In the genomic region with DNA sequence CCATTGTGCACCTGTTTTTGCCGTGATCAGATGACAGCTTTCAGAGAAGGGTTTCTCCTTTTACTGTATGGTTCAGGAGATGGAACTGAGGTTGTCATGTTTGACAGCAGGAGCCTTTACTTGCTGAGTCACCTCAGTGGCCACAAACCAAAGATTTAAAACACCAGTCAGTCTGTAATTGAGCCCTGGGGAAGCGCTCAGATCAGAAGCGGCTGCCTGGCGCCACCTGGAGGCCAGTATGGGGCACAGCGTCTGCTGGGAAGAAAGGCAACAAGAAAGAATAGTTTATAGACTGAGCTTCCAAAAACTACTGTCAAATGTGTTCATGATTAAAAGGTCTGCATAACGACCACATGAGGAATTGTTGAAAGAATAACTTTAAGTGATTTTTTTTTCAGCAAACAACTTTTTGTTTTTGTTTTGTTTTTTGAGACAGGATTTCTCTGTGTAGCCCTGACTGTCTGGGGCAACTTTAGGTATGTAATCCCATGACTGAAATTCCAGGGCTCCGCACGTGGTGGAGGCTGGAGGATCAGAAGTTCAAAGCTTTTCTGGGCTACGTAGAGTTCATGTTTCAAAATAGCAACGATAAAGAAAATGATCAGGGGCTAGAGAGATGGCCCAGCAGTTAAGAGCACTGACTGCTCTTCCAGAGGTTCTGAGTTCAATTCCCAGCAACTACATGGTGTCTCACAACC, we compare ENCODE assay signal across 9 mouse cellular contexts. TPM values are rescaled to one million over a fixed set of nuclear protein-coding genes. Genes with fewer than 3 reads are reported as not detected.
DNase-seq lines count a peak whose midpoint lies in the region; ATAC-seq and TF ChIP-seq lines count a peak whose summit lies in the region.
"Had no signal": no experiment of that assay in that cellular context is flagged by ENCODE, and none has a peak within 500 bp of the region (broad histone marks: within the 10 kb centered on the region; RNA-seq: fewer than 3 reads in every experiment).

No protein-coding gene starts in this region.

- H3K9me3 ChIP-seq in kidney, embryonic 15.5 days (replicated peaks): no peaks in the 10 kb centered on the region

- no peak for ATAC-seq in kidney, embryonic 15.5 days (replicated peaks; ENCODE audit: low FRiP score)

- H3K27me3 ChIP-seq in kidney, embryonic 15.5 days: no peaks in the 10 kb centered on the region

- peak; percentile 81 for DNase-seq in kidney, adult 9 months
- peak; percentile 76 for DNase-seq in Muller cell, postnatal 12 days (ENCODE audit: inconsistent ontology term)
- peak; percentile 67 for DNase-seq in cerebellum, adult 9-11 months
- DNase-seq in gastrocnemius, postnatal 36 days: peak; percentile 68 to 73
- peak; percentile 56 to 64 for DNase-seq in left cerebral cortex, postnatal 36 days (ENCODE audit: low spot score in 2 of 2)
- peak; percentile 76 for DNase-seq in thymus, postnatal 25 days

- no peak overlapping the region for H3K27ac ChIP-seq in kidney, embryonic 15.5 days
- H3K27ac ChIP-seq in olfactory bulb, adult 2 months (ENCODE audit: insufficient read depth, low read depth, low read length): no peak overlapping the region

- H3K9ac ChIP-seq in kidney, embryonic 15.5 days: no peak overlapping the region

- peaks cover 10% of the 10 kb centered on the region; the same call in 1 of the 2 replicates for H3K4me1 ChIP-seq in kidney, embryonic 15.5 days
- H3K4me1 ChIP-seq in olfactory bulb, adult 2 months (ENCODE audit: control insufficient read depth, insufficient read depth, low read length): no peaks in the 10 kb centered on the region; the same call in 1 of the 2 replicates

- 20% methylated on average over 10 of the region's 10 CpGs for WGBS in kidney, embryonic 15.5 days
- WGBS in olfactory bulb, adult 2 months: 22% methylated on average over 10 of the region's 10 CpGs

- H3K4me2 ChIP-seq in kidney, embryonic 15.5 days: no peak overlapping the region

- no peak overlapping the region for H3K4me3 ChIP-seq in kidney, embryonic 15.5 days (replicated peaks)
- H3K4me3 ChIP-seq in olfactory bulb, adult 2 months (ENCODE audit: insufficient read depth, low read depth, low read length): no peak overlapping the region

- intact Hi-C loops in gastrocnemius, postnatal 36 days (cut with DNase I): no loop called here
- intact Hi-C loops in left cerebral cortex, postnatal 36 days (cut with DNase I): no loop called here

- H3K36me3 ChIP-seq in kidney, embryonic 15.5 days: peaks cover 4% of the 10 kb centered on the region; the same call in 1 of the 2 replicates

- TF ChIP-seq POLR2A in olfactory bulb, adult 2 months (IDR thresholded peaks at IDR 0.05; ENCODE audit: insufficient read depth, low read depth, low read length): no peak

- TF ChIP-seq CTCF in olfactory bulb, adult 2 months (IDR thresholded peaks at IDR 0.05; ENCODE audit: insufficient read depth, low read depth, low read length): peak; percentile 90

RNA-seq across cellular contexts. Expression of gene Fgf21, which starts 22.0 kb away (rescaled TPM):
- polyA plus RNA-seq in kidney, embryonic 15.5 days (2015; fragmentation: Nextera tagmentation; extraction: Ambion mirVana): 0.32 TPM in 1 of 2 replicates, not detected in the other
- not detected for total RNA-seq in gastrocnemius, postnatal 36 days (2021)
- not detected for total RNA-seq in left cerebral cortex, postnatal 36 days (2021)
- not detected in 2 replicates for polyA plus RNA-seq in olfactory bulb, adult 2 months (2012; ENCODE audit: insufficient read depth, insufficient read length, low replicate concordance, missing spikeins)
- total RNA-seq: gastrocnemius, postnatal 4 days had no signal

RNA-seq across cellular contexts. Expression of gene Bcat2, which starts 23.3 kb away (rescaled TPM):
- polyA plus RNA-seq in kidney, embryonic 15.5 days (2015; fragmentation: Nextera tagmentation; extraction: Ambion mirVana): 75.4 and 78.5 TPM in 2 replicates
- total RNA-seq in gastrocnemius, postnatal 36 days (2021): 10 to 100 TPM; 55.7 to 86.8 TPM
- 10 to 100 TPM; 18.8 to 27.5 TPM for total RNA-seq in left cerebral cortex, postnatal 36 days (2021)
- polyA plus RNA-seq in olfactory bulb, adult 2 months (2012; ENCODE audit: insufficient read depth, insufficient read length, low replicate concordance, missing spikeins): not detected in 2 replicates

RNA-seq across cellular contexts. Expression of gene Fut1, which starts 23.8 kb away (rescaled TPM):
- polyA plus RNA-seq in kidney, embryonic 15.5 days (2015; fragmentation: Nextera tagmentation; extraction: Ambion mirVana): 0.06 and 0.21 TPM in 2 replicates
- total RNA-seq in gastrocnemius, postnatal 36 days (2021): not detected
- not detected for total RNA-seq in left cerebral cortex, postnatal 36 days (2021)
- polyA plus RNA-seq in olfactory bulb, adult 2 months (2012; ENCODE audit: insufficient read depth, insufficient read length, low replicate concordance, missing spikeins): not detected in 2 replicates
- total RNA-seq: gastrocnemius, postnatal 4 days had no signal

RNA-seq across cellular contexts. Expression of gene Izumo1, which starts 28.3 kb away (rescaled TPM):
- 0.14 and 0.17 TPM in 2 replicates for polyA plus RNA-seq in kidney, embryonic 15.5 days (2015; fragmentation: Nextera tagmentation; extraction: Ambion mirVana)
- total RNA-seq in gastrocnemius, postnatal 36 days (2021): not detected
- not detected for total RNA-seq in left cerebral cortex, postnatal 36 days (2021)
- not detected in 2 replicates for polyA plus RNA-seq in olfactory bulb, adult 2 months (2012; ENCODE audit: insufficient read depth, insufficient read length, low replicate concordance, missing spikeins)

RNA-seq across cellular contexts. Expression of gene Rasip1, which starts 34.0 kb away (rescaled TPM):
- polyA plus RNA-seq in kidney, embryonic 15.5 days (2015; fragmentation: Nextera tagmentation; extraction: Ambion mirVana): 16.1 and 18.0 TPM in 2 replicates
- total RNA-seq in gastrocnemius, postnatal 36 days (2021): 1 to 10 TPM; 6.9 to 7.0 TPM
- 1 to 10 TPM; 6.9 to 8.0 TPM for total RNA-seq in left cerebral cortex, postnatal 36 days (2021)
- not detected in 2 replicates for polyA plus RNA-seq in olfactory bulb, adult 2 months (2012; ENCODE audit: insufficient read depth, insufficient read length, low replicate concordance, missing spikeins)
